Mouse (Mus musculus) spleen, postnatal 36 days (tissue): ENCODE data around the gene Eva1c.

Experiments used
- DNase-seq, 2 experiments: peaks; one replicate each; pipeline ENCODE4 v3.0.0; 2022; ENCODE audit warnings: low spot score in 2 of 2, mixed read lengths in 1 of 2

Eva1c gene

GRCm38 (mm10) chr16:90826457-90826856 lies at the start of gene Eva1c:
TSS of gene Eva1c (plus strand) at chr16:90826719.
- DNase-seq, result no peak

GRCm38 (mm10) chr16:90779783-90780182 lies 46.7 kb upstream of the Eva1c start:
- no peak for DNase-seq

- no peak for DNase-seq
These were observed 43.2 kb upstream of the Eva1c start for GRCm38 (mm10) chr16:90783302-90783701.

- no peak for DNase-seq
These were observed 41.3 kb upstream of the Eva1c start for GRCm38 (mm10) chr16:90785257-90785656.

- DNase-seq, result no peak
These were observed 37.9 kb upstream of the Eva1c start for GRCm38 (mm10) chr16:90788580-90788979.

GRCm38 (mm10) chr16:90790946-90791345 lies 35.6 kb upstream of the Eva1c start:
- no peak for DNase-seq

GRCm38 (mm10) chr16:90792066-90792465 lies 34.5 kb upstream of the Eva1c start:
- no peak for DNase-seq

GRCm38 (mm10) chr16:90792500-90792899 lies 34.0 kb upstream of the Eva1c start:
- no peak for DNase-seq

GRCm38 (mm10) chr16:90794708-90795107 lies 31.8 kb upstream of the Eva1c start:
- no peak for DNase-seq

- DNase-seq, result no peak
These were observed 28.1 kb upstream of the Eva1c start for GRCm38 (mm10) chr16:90798446-90798845.

- DNase-seq, result no peak
These were observed 27.7 kb upstream of the Eva1c start for GRCm38 (mm10) chr16:90798848-90799247.

- no peak for DNase-seq
These were observed 26.7 kb upstream of the Eva1c start for GRCm38 (mm10) chr16:90799840-90800239.

GRCm38 (mm10) chr16:90801251-90801650 lies 25.3 kb upstream of the Eva1c start:
- no peak for DNase-seq

- DNase-seq, result no peak
These were observed 24.6 kb upstream of the Eva1c start for GRCm38 (mm10) chr16:90801928-90802327.

- no peak for DNase-seq
These were observed 22.1 kb upstream of the Eva1c start for GRCm38 (mm10) chr16:90804466-90804865.

GRCm38 (mm10) chr16:90809975-90810715 lies 16.4 kb upstream of the Eva1c start, which contains the start of gene Urb1:
TSS of gene Urb1 (minus strand) at chr16:90810413.
- DNase-seq, result peak; percentile 98 to 99

- DNase-seq, result no peak
These were observed 15.7 kb upstream of the Eva1c start for GRCm38 (mm10) chr16:90810716-90811256.

- DNase-seq, result no peak
These were observed 14.4 kb upstream of the Eva1c start for GRCm38 (mm10) chr16:90812086-90812485.

- DNase-seq, result no peak
These were observed 6.2 kb upstream of the Eva1c start for GRCm38 (mm10) chr16:90820326-90820725.

GRCm38 (mm10) chr16:90821046-90821697 lies 5.3 kb upstream of the Eva1c start:
- no peak for DNase-seq

GRCm38 (mm10) chr16:90822284-90822935 lies 4.1 kb upstream of the Eva1c start:
- DNase-seq, result no peak

GRCm38 (mm10) chr16:90822981-90823380 lies 3.5 kb upstream of the Eva1c start:
- DNase-seq, result no peak
